Mouse (Mus musculus) ES-Bruce4 (cell line): ENCODE results near the gene Dcaf10.

Experiments used
- CTCF ChIP-seq: IDR thresholded peaks from one replicate; pipeline ENCODE4 v1.8.1; 2011; ENCODE audit warnings: low read depth, low read length
- POLR2A ChIP-seq: IDR thresholded peaks from one replicate; pipeline ENCODE4 v1.8.1; 2011; ENCODE audit warnings: low read length; ENCODE audit not compliant: insufficient read depth

- TF ChIP-seq POLR2A (no peak), CTCF (no peak)
Measured at GRCm38 (mm10) chr4:45419051-45419450, 77.2 kb downstream of the Dcaf10 start.
